Mouse (Mus musculus): Measurements from ENCODE around the gene Sox15. TPM values are rescaled to one million over a fixed set of nuclear protein-coding genes. Genes with fewer than 3 reads are reported as not detected.

Gene Sox15
- polyA plus RNA-seq, 1 experiment, result 0.09 TPM

DNA sequence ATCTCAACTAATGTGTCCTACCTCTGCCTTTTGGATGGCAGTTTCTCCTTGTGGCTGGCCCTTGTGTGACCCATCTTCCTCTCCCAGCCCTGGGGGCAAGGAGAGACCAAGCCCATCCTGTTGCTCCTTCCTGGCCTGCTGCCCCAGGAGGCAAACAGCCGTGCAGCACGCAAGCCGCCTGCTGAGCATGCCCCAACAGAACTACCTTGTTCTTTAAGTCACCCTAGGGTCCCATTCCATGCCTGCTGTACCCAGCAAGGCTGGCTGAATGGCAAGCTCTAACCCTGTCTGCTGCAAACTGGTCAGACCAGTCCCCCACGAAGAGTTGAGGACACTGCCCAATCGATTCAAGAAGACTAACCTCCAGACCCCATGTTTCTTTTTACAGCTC, 946 bp downstream of the Sox15 start:
- 89% methylated on average over 5 of the region's 5 CpGs for WGBS
- no peak for DNase-seq (ENCODE audit: low read depth in 1 of 2, low spot score in 2 of 2)
- H3K27ac ChIP-seq (ENCODE audit: insufficient read depth, low read length), result no peak overlapping the region
- no peak for TF ChIP-seq POLR2A (IDR thresholded peaks at IDR 0.05; ENCODE audit: low read depth, low read length)
- no peak for TF ChIP-seq CTCF (IDR thresholded peaks at IDR 0.05; ENCODE audit: extremely low read depth, insufficient read depth, insufficient read length, insufficient replicate concordance)
- H3K4me1 ChIP-seq (ENCODE audit: control insufficient read depth, insufficient read depth, insufficient read length), result no peaks in the 10 kb centered on the region
- peaks cover 35% of the 10 kb centered on the region for H3K36me3 ChIP-seq (ENCODE audit: control insufficient read depth, insufficient read depth, low read length)
- H3K4me3 ChIP-seq (ENCODE audit: extremely low read depth, insufficient read depth, insufficient read length), result no peak overlapping the region
- no peaks in the 10 kb centered on the region for H3K27me3 ChIP-seq (ENCODE audit: control insufficient read depth, insufficient read depth, low read length)

DNA sequence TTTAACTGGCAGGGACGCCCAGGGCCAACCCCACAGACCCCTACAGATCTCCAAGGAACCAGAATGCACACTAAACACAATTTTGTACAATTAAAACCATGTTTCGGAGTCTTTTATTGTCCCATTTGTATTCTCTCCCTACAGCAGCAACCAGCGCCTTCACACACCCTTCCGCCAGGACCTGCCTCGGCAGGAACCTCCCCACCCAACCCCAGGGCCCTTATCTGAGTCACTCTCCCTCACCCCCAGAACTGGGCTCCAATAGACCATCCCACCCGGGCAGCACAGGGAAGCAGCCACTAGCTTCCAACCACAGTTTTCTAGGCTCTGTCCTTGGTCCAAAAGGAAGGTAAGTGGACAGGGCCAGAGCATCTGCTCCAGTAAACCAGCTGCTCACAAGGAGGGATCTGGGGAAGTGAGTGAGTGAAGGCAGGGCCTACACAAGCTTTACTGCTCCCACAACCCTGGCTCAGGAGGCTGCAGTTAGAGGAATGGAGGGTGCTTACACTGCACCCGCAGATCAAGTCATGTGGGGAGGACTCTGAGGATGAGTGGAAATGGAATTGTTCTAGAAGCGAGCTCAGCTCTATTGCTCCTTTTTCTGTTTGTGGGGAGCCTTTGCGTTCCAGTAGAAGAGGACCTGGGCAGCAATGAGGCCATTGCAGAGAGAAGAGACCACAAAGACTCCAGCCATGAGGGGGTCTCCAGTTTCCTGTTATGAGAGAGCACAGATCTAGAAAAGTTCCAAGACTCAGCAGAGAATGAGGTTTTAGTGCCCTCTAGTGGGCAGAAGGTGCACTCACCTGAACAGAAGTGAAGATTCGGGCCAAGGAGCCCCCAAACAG, 1.7 kb downstream of the Sox15 start:
- Histone ChIP-seq H3K4me3 (ENCODE audit: extremely low read depth, insufficient read depth, insufficient read length) (no peak overlapping the region), H3K27ac (ENCODE audit: insufficient read depth, low read length) (no peak overlapping the region), H3K4me1 (ENCODE audit: control insufficient read depth, insufficient read depth, insufficient read length) (no peaks in the 10 kb centered on the region), H3K27me3 (ENCODE audit: control insufficient read depth, insufficient read depth, low read length) (no peaks in the 10 kb centered on the region), H3K36me3 (ENCODE audit: control insufficient read depth, insufficient read depth, low read length) (peaks cover 29% of the 10 kb centered on the region)
- WGBS, result 71% methylated on average over 10 of the region's 10 CpGs
- no peak for DNase-seq (ENCODE audit: low read depth in 1 of 2, low spot score in 2 of 2)
- peak; percentile 62; the same call in 1 of the 2 replicates for TF ChIP-seq CTCF (IDR thresholded peaks at IDR 0.05; ENCODE audit: extremely low read depth, insufficient read depth, insufficient read length, insufficient replicate concordance)
- TF ChIP-seq POLR2A (IDR thresholded peaks at IDR 0.05; ENCODE audit: low read depth, low read length), result no peak

DNA sequence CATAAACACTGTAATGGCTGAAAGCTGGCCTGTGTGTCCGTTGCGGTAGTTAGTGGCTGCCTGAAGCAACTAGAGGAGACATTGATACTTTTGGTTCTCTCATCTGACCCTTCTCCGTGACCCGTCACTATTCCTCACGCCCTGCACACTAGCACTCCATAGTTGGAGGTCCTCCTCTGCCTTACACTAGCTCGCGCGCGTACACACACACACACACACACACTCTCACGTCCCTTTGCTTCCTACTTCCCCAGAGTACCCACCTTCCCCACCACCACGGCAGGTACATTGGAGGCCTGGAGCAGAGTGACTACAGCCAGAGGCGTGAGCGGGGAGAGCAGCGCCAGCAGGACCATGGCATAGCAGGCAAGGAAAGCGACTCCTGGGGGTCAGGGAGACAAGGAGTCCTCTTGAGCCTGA, 2.4 kb downstream of the Sox15 start:
- H3K27ac ChIP-seq (ENCODE audit: insufficient read depth, low read length), result no peak overlapping the region
- peaks cover 24% of the 10 kb centered on the region for H3K36me3 ChIP-seq (ENCODE audit: control insufficient read depth, insufficient read depth, low read length)
- no peaks in the 10 kb centered on the region for H3K4me1 ChIP-seq (ENCODE audit: control insufficient read depth, insufficient read depth, insufficient read length)
- H3K27me3 ChIP-seq (ENCODE audit: control insufficient read depth, insufficient read depth, low read length), result no peaks in the 10 kb centered on the region
- H3K4me3 ChIP-seq (ENCODE audit: extremely low read depth, insufficient read depth, insufficient read length), result no peak overlapping the region
- DNase-seq (ENCODE audit: low read depth in 1 of 2, low spot score in 2 of 2), result no peak
- 85% methylated on average over 15 of the region's 15 CpGs for WGBS
- no peak for TF ChIP-seq CTCF (IDR thresholded peaks at IDR 0.05; ENCODE audit: extremely low read depth, insufficient read depth, insufficient read length, insufficient replicate concordance)
- no peak for TF ChIP-seq POLR2A (IDR thresholded peaks at IDR 0.05; ENCODE audit: low read depth, low read length)

DNA sequence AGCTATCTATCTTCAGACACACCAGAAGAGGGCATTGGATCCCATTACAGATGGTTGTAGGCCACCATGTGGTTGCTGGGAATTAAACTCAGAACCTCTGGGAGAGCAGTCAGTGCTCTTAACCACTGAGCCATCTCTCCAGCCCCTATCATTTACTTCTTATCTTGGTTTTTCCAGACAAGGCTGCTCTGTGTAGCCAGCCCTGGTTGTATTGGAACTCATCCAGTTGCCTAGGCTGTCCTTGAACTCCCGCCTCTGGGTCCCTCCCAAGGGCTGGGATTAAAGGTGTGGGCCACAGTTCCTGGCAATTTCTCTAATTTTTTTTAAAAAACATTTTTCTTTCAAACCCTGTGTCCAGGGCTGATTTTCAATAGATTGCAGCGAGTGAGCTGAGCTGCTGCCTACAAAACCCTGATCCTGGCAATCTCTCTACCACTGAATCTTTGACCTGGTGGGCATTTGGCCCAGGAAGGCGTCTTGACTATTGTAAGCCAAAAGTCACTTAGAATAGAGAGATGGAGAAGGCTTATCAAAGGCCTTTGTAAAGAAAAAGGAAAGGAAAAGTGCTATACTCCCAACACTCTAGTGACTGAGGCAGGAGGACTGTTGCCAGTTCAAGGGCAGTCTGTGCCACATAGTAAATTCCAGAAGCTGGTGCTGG, 6.2 kb downstream of the Sox15 start:
- Histone ChIP-seq H3K4me1 (ENCODE audit: control insufficient read depth, insufficient read depth, insufficient read length) (peaks cover 8% of the 10 kb centered on the region; the same call in 1 of the 2 replicates), H3K27ac (ENCODE audit: insufficient read depth, low read length) (no peak overlapping the region), H3K4me3 (ENCODE audit: extremely low read depth, insufficient read depth, insufficient read length) (peak overlapping the region; percentile 91; the same call in 1 of the 2 replicates), H3K36me3 (ENCODE audit: control insufficient read depth, insufficient read depth, low read length) (peaks cover 15% of the 10 kb centered on the region), H3K27me3 (ENCODE audit: control insufficient read depth, insufficient read depth, low read length) (no peaks in the 10 kb centered on the region)
- TF ChIP-seq POLR2A (IDR thresholded peaks at IDR 0.05; ENCODE audit: low read depth, low read length) (no peak), CTCF (IDR thresholded peaks at IDR 0.05; ENCODE audit: extremely low read depth, insufficient read depth, insufficient read length, insufficient replicate concordance) (no peak)
- no peak for DNase-seq (ENCODE audit: low read depth in 1 of 2, low spot score in 2 of 2)
- WGBS, result 65% methylated on average over 3 of the region's 3 CpGs

DNA sequence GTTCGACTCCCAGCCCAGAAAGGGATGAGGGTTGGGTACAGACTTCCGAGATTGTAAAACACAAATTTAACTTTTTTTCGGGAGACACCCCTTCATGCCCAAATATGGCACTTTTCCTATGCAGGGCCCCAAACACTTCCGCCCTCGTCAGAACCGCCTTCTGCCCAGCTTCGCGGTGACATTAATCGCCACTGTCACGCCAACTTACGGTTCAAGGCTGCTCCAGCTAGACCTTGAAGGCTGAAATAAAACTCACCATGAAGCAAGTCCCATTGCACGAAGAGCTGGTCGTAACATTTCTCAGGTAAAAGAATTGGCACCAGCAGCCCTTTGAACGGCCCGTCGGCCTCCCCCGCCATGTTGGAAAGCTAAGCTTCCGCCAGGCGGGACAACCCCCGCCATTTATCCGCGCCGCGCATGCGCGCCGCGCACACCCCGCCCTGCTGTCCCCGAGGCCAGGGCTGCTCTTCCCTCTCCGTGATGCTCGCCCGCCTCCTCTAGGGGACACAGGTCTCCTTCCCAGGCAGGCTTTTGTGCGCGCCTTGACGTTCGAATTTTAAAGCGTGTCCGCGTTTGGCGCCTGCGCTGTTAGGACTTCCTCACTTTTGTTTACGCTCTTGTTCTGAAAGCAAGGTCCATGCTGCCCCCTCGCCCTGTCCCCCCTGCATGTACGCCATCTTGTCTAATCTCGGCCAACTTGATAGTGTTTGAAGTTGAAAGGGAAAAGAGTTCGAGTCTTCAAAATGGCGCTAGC, 7.3 kb downstream of the Sox15 start, which contains the start of gene Mpdu1:
Mpdu1 (minus strand) TSS at position 430 of the 754 bp plus-strand sequence.
- no peaks in the 10 kb centered on the region for H3K27me3 ChIP-seq (ENCODE audit: control insufficient read depth, insufficient read depth, low read length)
- H3K36me3 ChIP-seq (ENCODE audit: control insufficient read depth, insufficient read depth, low read length), result peaks cover 14% of the 10 kb centered on the region
- H3K27ac ChIP-seq (ENCODE audit: insufficient read depth, low read length), result peak within 1 kb of the TSS; percentile 98
- H3K4me1 ChIP-seq (ENCODE audit: control insufficient read depth, insufficient read depth, insufficient read length), result peaks cover 8% of the 10 kb centered on the region; the same call in 1 of the 2 replicates
- under 1% methylated on average over 48 of the region's 48 CpGs for WGBS
- DNase-seq (ENCODE audit: low read depth in 1 of 2, low spot score in 2 of 2), result peak; percentile 91 to 95
- peak; percentile 78 for TF ChIP-seq POLR2A (IDR thresholded peaks at IDR 0.05; ENCODE audit: low read depth, low read length)
- TF ChIP-seq CTCF (IDR thresholded peaks at IDR 0.05; ENCODE audit: extremely low read depth, insufficient read depth, insufficient read length, insufficient replicate concordance), result peak; percentile 25; the same call in 1 of the 2 replicates
- peak within 1 kb of the TSS; percentile 91 for H3K4me3 ChIP-seq (ENCODE audit: extremely low read depth, insufficient read depth, insufficient read length)

DNA sequence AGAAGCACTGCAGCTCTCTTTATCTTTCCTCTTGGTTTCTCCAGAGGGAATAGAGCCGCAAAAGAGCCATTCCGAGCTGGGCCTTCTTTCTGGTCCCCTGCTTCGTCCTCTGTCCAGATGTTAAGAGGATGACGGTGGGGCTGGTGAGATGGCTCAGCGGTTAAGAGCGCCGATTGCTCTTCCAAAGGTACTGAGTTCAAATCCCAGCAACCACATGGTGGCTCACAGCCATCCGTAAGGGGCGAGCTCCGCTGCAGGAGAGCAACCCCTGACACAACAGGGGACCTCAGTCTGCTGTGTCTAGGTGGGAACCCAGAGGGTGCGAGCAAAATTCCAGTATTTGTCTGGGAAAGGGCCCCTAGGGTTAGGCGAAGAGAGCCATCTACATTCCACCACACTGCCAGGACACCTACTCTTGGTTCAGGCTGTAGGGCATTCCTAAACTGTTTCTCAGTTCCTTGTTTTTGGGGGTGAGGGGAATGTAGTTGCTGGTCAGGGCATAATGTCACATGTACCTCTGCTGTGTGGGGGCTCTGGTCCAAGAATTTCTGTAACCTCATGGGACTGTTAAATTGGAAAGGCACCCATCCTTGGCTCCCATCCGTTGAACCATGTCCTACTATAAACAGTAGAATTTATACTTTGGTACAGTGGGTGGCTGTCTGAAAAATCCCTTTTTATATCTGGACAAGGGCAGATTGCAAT, 8.0 kb downstream of the Sox15 start:
- peak overlapping the region; percentile 91 for H3K4me3 ChIP-seq (ENCODE audit: extremely low read depth, insufficient read depth, insufficient read length)
- H3K27ac ChIP-seq (ENCODE audit: insufficient read depth, low read length), result peak overlapping the region; percentile 98
- WGBS, result 77% methylated on average over 13 of the region's 13 CpGs
- no peak for TF ChIP-seq POLR2A (IDR thresholded peaks at IDR 0.05; ENCODE audit: low read depth, low read length)
- no peak for TF ChIP-seq CTCF (IDR thresholded peaks at IDR 0.05; ENCODE audit: extremely low read depth, insufficient read depth, insufficient read length, insufficient replicate concordance)
- H3K4me1 ChIP-seq (ENCODE audit: control insufficient read depth, insufficient read depth, insufficient read length), result peaks cover 8% of the 10 kb centered on the region; the same call in 1 of the 2 replicates
- H3K36me3 ChIP-seq (ENCODE audit: control insufficient read depth, insufficient read depth, low read length), result peaks cover 16% of the 10 kb centered on the region
- no peaks in the 10 kb centered on the region for H3K27me3 ChIP-seq (ENCODE audit: control insufficient read depth, insufficient read depth, low read length)
- DNase-seq (ENCODE audit: low read depth in 1 of 2, low spot score in 2 of 2), result no peak
